Mouse (Mus musculus): ENCODE data around the gene Nfib. TPM values are rescaled to one million over a fixed set of nuclear protein-coding genes. Genes with fewer than 3 reads are reported as not detected.

Gene Nfib
- total RNA-seq, 2 experiments from 2014 or later, result 208 to 209 TPM

- peak; percentile 51 for DNase-seq
Observed at GRCm38 (mm10) chr4:82418241-82418640, 287.3 kb downstream of the Nfib start.

GRCm38 (mm10) chr4:82415817-82416216 is 289.7 kb downstream of the Nfib start:
- peak; percentile 47 for DNase-seq

DNA sequence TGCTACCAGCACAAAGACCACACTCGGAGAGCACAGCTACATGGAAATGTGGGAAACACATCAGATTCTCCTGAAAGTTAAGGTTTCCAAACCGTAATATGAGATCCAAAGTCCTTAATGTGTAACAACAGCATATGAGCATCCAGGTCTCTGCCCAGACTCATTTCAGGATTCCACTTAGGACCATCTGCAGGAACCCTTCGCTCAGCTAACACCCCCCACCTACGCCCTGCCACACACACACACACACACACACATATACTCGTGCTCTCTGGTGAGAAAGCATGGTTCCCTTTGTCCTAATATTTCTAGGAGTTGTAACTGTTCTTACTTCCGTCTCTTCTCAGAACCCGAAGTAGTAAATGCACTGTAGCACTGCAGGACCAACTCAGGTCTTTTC is 292.9 kb downstream of the Nfib start:
- DNase-seq, result no peak

DNA sequence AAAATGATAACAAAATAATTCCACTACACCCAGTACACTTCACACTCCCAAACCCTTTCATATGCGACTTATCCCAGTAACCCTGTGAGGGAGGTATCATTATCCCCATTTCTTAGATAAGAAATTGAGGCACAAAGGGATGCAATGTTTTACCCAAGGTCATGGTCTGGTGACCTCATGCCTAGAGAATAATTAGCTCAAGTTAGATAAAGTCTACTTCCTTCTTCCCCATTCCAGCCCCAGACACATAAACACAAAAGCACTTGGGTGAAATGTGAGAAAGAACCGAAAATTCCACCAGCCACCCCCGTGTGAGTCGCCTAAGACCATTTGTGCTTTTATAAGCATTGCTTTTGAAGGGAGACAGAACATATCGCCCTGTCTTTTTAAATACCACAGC is 293.6 kb downstream of the Nfib start:
- no peak for DNase-seq

- DNase-seq, result no peak
Observed at GRCm38 (mm10) chr4:82408463-82409404, 296.8 kb downstream of the Nfib start.

- DNase-seq, result no peak
Observed at GRCm38 (mm10) chr4:82406511-82406910, 299.0 kb downstream of the Nfib start.

- no peak for DNase-seq
Observed at GRCm38 (mm10) chr4:82405791-82406190, 299.8 kb downstream of the Nfib start.

GRCm38 (mm10) chr4:82403975-82404651 is 301.4 kb downstream of the Nfib start:
- peak; percentile 77 for DNase-seq

- no peak for DNase-seq
Observed at GRCm38 (mm10) chr4:82402666-82403065, 302.9 kb downstream of the Nfib start.

- no peak for DNase-seq
Observed at GRCm38 (mm10) chr4:82401450-82402061, 304.0 kb downstream of the Nfib start.

- peak; percentile 46 for DNase-seq
Observed at GRCm38 (mm10) chr4:82400536-82400935, 305.0 kb downstream of the Nfib start.

DNA sequence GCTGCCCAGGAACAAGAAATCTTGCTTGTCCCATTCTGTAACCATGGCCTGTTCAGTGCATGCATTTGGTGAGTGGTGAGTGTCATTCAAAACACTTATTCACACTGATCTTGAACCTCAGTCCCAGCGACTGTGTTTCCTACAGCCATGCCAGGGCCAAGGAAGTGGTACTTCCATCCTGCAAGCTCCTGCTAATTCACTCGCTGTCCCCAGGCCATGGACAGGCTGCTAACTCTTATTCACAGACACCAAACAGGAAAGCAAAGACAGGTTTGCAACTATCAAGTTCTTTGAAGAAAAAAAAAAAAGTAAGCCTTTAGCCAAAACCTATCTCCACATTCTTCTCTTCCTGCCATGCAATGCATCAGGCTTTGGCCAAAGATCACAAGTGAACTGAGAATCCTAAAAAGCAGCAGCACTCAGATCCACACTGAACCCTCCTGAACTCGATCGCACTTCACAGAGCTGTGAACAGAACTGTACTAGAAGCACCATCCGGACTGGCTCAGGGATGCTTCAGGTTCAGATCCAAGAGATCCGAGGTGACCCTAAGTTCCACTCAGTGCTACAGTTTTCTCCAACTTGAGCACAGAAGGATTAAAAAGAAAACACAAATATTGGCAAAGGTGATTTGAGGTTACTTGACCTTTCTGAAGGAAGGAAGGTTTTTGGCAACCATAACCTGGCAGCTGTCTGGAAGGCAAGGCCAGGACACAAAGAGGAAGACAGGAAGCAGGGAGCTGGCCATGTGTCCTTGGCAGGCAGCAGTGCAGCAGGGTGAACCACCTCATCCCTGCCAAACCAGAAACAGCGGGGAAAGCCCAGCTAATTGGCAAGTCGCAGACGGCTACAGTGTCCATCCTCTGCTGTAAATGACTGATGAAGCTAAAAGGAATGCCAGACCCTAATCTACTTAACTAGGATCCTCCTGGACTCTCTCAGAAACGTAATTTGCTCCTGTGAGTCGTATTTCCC is 305.9 kb downstream of the Nfib start:
- DNase-seq, result peak; percentile 74

GRCm38 (mm10) chr4:82398282-82398681 is 307.3 kb downstream of the Nfib start:
- no peak for DNase-seq

DNA sequence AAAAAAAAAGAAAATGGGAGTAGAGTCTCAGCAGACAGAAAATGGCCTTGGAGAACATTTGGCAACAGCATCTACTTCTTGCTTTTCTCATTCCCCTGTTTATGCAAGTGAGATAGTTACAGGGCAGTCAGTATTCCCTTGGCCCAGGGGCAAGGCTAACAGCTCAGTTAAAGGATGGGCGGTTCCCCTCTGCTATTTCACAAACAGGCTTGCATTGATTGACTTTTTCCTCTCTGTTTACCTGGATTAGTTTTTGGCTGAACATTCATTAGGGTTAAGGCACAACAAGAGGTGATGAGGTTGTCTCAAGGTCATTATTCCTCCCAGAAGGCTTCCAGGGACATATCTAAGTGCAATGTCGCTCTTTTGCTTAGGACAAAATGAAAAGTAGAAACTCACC is 308.7 kb downstream of the Nfib start:
- DNase-seq, result no peak

DNA sequence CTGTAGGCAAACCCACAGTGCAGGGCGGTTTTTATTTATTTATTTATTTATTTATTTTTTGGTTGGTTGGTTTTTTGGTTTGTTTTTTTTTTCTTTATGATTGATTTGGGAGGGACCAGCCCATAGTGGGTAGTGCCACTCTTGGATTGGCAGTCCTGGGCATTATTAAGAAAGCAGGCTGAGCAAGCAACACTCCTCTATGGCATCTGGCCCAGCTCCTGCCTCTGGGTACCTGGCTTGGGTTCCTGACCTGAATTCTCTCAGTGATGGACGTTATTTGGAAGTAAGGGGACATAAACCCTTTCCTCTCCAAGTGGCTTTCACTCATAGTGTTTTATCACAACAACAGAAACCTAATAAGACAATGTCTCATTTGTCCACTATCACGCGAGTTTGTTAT is 309.5 kb downstream of the Nfib start:
- DNase-seq, result no peak

DNA sequence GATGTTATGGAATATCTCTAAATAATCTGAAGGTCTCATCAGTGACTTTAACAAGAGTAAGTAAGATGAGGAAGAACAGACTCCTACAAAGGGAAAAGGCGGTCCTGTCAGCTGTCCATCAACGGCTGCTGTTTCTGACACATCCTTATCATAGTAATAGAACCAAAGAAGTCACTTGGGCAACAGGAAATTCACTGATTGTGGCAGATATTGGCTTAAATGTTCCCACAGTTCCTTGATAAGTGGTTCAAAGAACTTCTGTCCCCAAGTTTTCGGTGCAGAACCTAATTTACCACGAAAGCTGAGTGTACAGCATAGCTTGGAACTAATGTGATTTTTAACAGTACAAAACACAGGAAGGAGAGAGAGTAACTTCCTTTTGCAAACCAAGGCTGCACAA is 311.2 kb downstream of the Nfib start:
- DNase-seq, result no peak

DNA sequence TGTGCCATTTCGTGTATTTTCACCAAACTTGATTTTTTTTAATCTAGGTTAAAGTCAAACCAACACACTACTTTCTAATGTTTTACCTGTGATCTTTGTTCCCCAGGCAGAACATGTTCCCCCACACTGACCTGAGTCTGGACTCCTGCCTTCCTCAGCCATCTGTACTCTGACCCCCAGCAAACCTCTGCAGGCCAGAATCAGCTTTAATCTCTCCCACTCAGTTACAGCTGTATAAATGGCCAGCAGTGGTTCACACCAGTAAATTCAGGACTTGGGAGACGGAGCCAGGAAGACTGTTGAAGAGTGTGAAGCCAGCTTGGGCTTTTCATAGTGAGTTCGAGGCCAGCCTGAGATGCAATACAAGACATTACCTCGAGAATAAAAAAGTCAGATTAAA is 312.5 kb downstream of the Nfib start:
- no peak for DNase-seq

DNA sequence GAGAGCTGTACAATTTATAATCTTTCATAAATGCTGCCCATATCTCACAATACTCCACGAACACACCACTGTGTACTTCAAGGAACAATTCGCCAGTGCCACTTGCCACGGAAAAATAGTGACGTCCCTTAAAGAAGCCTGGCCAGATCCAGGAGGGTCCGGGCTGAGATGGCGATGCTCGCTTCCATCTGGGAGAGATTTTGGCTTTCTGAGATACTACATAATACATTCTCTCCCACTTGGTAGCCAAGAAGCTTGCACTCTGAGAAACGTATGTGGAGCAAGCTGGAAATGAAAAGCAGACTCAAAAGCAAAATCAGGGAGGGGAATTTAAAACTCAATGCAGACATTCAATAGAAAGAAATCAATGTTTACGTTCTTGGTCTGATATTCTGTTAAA is 313.1 kb downstream of the Nfib start:
- no peak for DNase-seq

- DNase-seq, result no peak
Observed at GRCm38 (mm10) chr4:82391726-82392472, 313.7 kb downstream of the Nfib start.

DNA sequence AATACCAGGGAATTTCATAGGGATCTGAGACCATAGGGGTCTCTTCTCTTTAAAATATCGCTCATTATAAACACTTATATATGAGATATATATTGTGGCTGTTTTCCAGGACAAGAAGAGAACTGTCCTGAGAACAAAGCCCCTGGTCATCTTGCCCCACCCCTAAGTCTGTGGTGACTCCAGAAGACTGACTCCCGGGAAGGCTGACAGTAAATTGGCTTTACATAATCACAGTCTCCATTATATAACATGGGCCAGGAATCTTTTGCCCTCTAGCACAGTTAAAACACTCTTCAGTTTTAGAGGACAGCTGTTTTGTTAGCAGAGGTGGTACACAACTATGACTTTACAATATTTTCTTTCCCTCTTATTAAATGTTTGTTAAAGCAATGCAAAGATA is 315.0 kb downstream of the Nfib start:
- no peak for DNase-seq

GRCm38 (mm10) chr4:82389876-82390275 is 315.7 kb downstream of the Nfib start:
- DNase-seq, result no peak

Measured in heart, postnatal 4 days (tissue).